ENCODE assay signal across 16 mouse cellular contexts in genomic region chr10:62247156-62247555, GRCm38 (mm10). TPM values are rescaled to one million over a fixed set of nuclear protein-coding genes. Genes with fewer than 3 reads are reported as not detected.
A peak's percentile ranks its signal among the peaks of the same experiment; 100 is the strongest.
DNase-seq lines count a peak whose midpoint lies in the region; ATAC-seq and TF ChIP-seq lines count a peak whose summit lies in the region.
"Had no signal": no experiment of that assay in that cellular context is flagged by ENCODE, and none has a peak within 500 bp of the region (broad histone marks: within the 10 kb centered on the region; RNA-seq: fewer than 3 reads in every experiment).

No protein-coding gene starts in this region.

- no peaks in the 10 kb centered on the region for H3K9me3 ChIP-seq in hindbrain, embryonic 13.5 days
- H3K9me3 ChIP-seq in hindbrain, embryonic 11.5 days (ENCODE audit: control insufficient read depth, low read length): no peaks in the 10 kb centered on the region
- H3K9me3 ChIP-seq: heart, embryonic 10.5 days; limb, embryonic 10.5 days; midbrain, embryonic 13.5 days; neural tube, embryonic 12.5 days had no signal

- no peak overlapping the region for H3K4me3 ChIP-seq in hindbrain, embryonic 13.5 days
- no peak overlapping the region for H3K4me3 ChIP-seq in hindbrain, embryonic 11.5 days (ENCODE audit: low read depth, low read length)
- H3K4me3 ChIP-seq in small intestine, adult 2 months (ENCODE audit: low read depth, low read length): no peak overlapping the region
- H3K4me3 ChIP-seq: heart, embryonic 10.5 days; limb, embryonic 10.5 days; liver, embryonic 12.5 days; midbrain, embryonic 13.5 days; neural tube, embryonic 12.5 days had no signal

- POLR2A ChIA-PET in Patski (lab: Charles Lee): no interaction called here

- CTCF ChIA-PET in Patski (lab: Charles Lee): interaction anchor here (0.9 to 2.8 kb wide), 3 partner anchors 14 to 163 kb away, joined by 3 to 14 read pairs (median 5); no protein-coding TSS in a partner anchor

- 0 out of 2 replicates have a peak, but pooled peaks have one; percentile 46 for ATAC-seq in hindbrain, embryonic 13.5 days (ENCODE audit: low FRiP score)
- ATAC-seq in hindbrain, embryonic 11.5 days (ENCODE audit: low FRiP score): no peak
- ATAC-seq in Patski: peak; percentile 27
- ATAC-seq: liver, embryonic 12.5 days; midbrain, embryonic 13.5 days had no signal

- H3K36me3 ChIP-seq in hindbrain, embryonic 13.5 days: no peaks in the 10 kb centered on the region
- no peaks in the 10 kb centered on the region for H3K36me3 ChIP-seq in hindbrain, embryonic 11.5 days (ENCODE audit: control insufficient read depth, insufficient read depth, low read length)
- no peaks in the 10 kb centered on the region for H3K36me3 ChIP-seq in small intestine, adult 2 months (ENCODE audit: control insufficient read depth, insufficient read depth, low read length)
- H3K36me3 ChIP-seq: heart, embryonic 10.5 days; limb, embryonic 10.5 days; liver, embryonic 12.5 days; midbrain, embryonic 13.5 days; neural tube, embryonic 12.5 days had no signal

- no peak overlapping the region for H3K4me2 ChIP-seq in hindbrain, embryonic 13.5 days
- no peak overlapping the region for H3K4me2 ChIP-seq in hindbrain, embryonic 11.5 days (replicated peaks; ENCODE audit: low read depth, low read length)
- H3K4me2 ChIP-seq: liver, embryonic 12.5 days; midbrain, embryonic 13.5 days; neural tube, embryonic 12.5 days had no signal

- H3K4me1 ChIP-seq in hindbrain, embryonic 13.5 days (replicated peaks): peaks cover 11% of the 10 kb centered on the region; the same call in 1 of the 2 replicates
- no peaks in the 10 kb centered on the region for H3K4me1 ChIP-seq in hindbrain, embryonic 11.5 days (replicated peaks; ENCODE audit: control insufficient read depth, insufficient read depth, low read length)
- 0 out of 2 replicates have a peak, but pooled peaks cover 3% of the 10 kb centered on the region for H3K4me1 ChIP-seq in small intestine, adult 2 months (ENCODE audit: control insufficient read depth, insufficient read depth, insufficient read length, low read length)
- H3K4me1 ChIP-seq: midbrain, embryonic 13.5 days; neural tube, embryonic 12.5 days had no signal

- H3K27ac ChIP-seq in hindbrain, embryonic 13.5 days: peak overlapping the region; percentile 35; the same call in 1 of the 2 replicates
- no peak overlapping the region for H3K27ac ChIP-seq in hindbrain, embryonic 11.5 days (ENCODE audit: low read depth, low read length)
- peak overlapping the region; percentile 46; the same call in 1 of the 2 replicates for H3K27ac ChIP-seq in small intestine, adult 2 months (ENCODE audit: insufficient read depth, low read depth, low read length)
- H3K27ac ChIP-seq: heart, embryonic 10.5 days; kidney, postnatal 0 days; limb, embryonic 10.5 days; liver, embryonic 12.5 days; macrophage; midbrain, embryonic 13.5 days; neural tube, embryonic 12.5 days had no signal

- TF ChIP-seq CTCF in Patski (IDR thresholded peaks at IDR 0.05): no peak
- TF ChIP-seq CTCF in small intestine, adult 2 months (IDR thresholded peaks at IDR 0.05; ENCODE audit: extremely low read depth, insufficient read length, insufficient replicate concordance, low read depth, low read length): no peak

- H3K27me3 ChIP-seq in hindbrain, embryonic 13.5 days: 0 out of 2 replicates have a peak, but pooled peaks cover 3% of the 10 kb centered on the region
- no peaks in the 10 kb centered on the region for H3K27me3 ChIP-seq in hindbrain, embryonic 11.5 days (ENCODE audit: control insufficient read depth, insufficient read depth, low read length)
- H3K27me3 ChIP-seq in Patski: no peaks in the 10 kb centered on the region
- H3K27me3 ChIP-seq in small intestine, adult 2 months (ENCODE audit: control insufficient read depth, insufficient read depth, low read length): no peaks in the 10 kb centered on the region
- H3K27me3 ChIP-seq: midbrain, embryonic 13.5 days had no signal

- WGBS in hindbrain, embryonic 13.5 days: 63% methylated on average over 3 of the region's 3 CpGs
- WGBS in hindbrain, embryonic 11.5 days: 71% methylated on average over 3 of the region's 3 CpGs
- WGBS in small intestine, adult 2 months: 72% methylated on average over 3 of the region's 3 CpGs

- intact Hi-C loops in left cerebral cortex, postnatal 4 days (cut with DNase I): loop anchor here (10.0 kb wide), 1 partner anchor 142 kb away; no protein-coding TSS in a partner anchor

- H3K9ac ChIP-seq in hindbrain, embryonic 13.5 days: no peak overlapping the region
- H3K9ac ChIP-seq in hindbrain, embryonic 11.5 days (ENCODE audit: low read depth, low read length): no peak overlapping the region
- H3K9ac ChIP-seq: liver, embryonic 12.5 days; midbrain, embryonic 13.5 days; neural tube, embryonic 12.5 days had no signal

- TF ChIP-seq POLR2A in small intestine, adult 2 months (IDR thresholded peaks at IDR 0.05; ENCODE audit: low read depth, low read length): no peak

- DNase-seq in hindbrain, embryonic 11.5 days (ENCODE audit: low spot score): no peak
- peak; percentile 12 for DNase-seq in left cerebral cortex, postnatal 4 days
- DNase-seq in left cerebral cortex, adult 11 months (ENCODE audit: low spot score): no peak
- no peak for DNase-seq in Patski (ENCODE audit: low read depth, low spot score)
- DNase-seq in gastrocnemius, postnatal 25 days: no peak
- DNase-seq: gastrocnemius, postnatal 36 days had no signal

- in situ Hi-C loops in Patski (cut with MboI; ENCODE audit: low pct_unique_long_range_greater_than_20kb): no loop called here

RNA-seq across cellular contexts. Expression of gene Tacr2, which starts 5.1 kb away (rescaled TPM):
- not detected in 2 replicates for polyA plus RNA-seq in hindbrain, embryonic 13.5 days (2015; fragmentation: Nextera tagmentation; extraction: Ambion mirVana)
- polyA plus RNA-seq in hindbrain, embryonic 11.5 days (2014; fragmentation: Nextera tagmentation; extraction: Ambion mirVana): not detected in 2 replicates
- total RNA-seq in left cerebral cortex, postnatal 4 days (2021): not detected
- polyA plus RNA-seq in Patski (2021): 0.08 TPM
- polyA plus RNA-seq in small intestine, adult 2 months (2012; rRNA removed): 3.8 and 7.7 TPM in 2 replicates
- not detected for total RNA-seq in gastrocnemius, postnatal 25 days (2021)
- total RNA-seq: gastrocnemius, postnatal 36 days; heart, postnatal 25 days had no signal
- polyA plus RNA-seq: heart, embryonic 10.5 days; kidney, postnatal 0 days; limb, embryonic 10.5 days; liver, embryonic 12.5 days; macrophage; midbrain, embryonic 13.5 days; neural tube, embryonic 12.5 days had no signal

RNA-seq across cellular contexts. Expression of gene Tspan15, which starts 16.1 kb away (rescaled TPM):
- 20.6 and 22.1 TPM in 2 replicates for polyA plus RNA-seq in hindbrain, embryonic 13.5 days (2015; fragmentation: Nextera tagmentation; extraction: Ambion mirVana)
- 9.2 and 11.0 TPM in 2 replicates for polyA plus RNA-seq in hindbrain, embryonic 11.5 days (2014; fragmentation: Nextera tagmentation; extraction: Ambion mirVana)
- total RNA-seq in left cerebral cortex, postnatal 4 days (2021): 1 to 10 TPM; 5.1 to 6.0 TPM
- polyA plus RNA-seq in Patski (2021): 22.6 TPM
- 179 and 504 TPM in 2 replicates for polyA plus RNA-seq in small intestine, adult 2 months (2012; rRNA removed)
- total RNA-seq in gastrocnemius, postnatal 25 days (2021): 1 to 10 TPM; 4.0 to 5.2 TPM
- polyA plus RNA-seq: macrophage had no signal
